Mouse (Mus musculus) MEL (cell line): Measurements from ENCODE around the gene Slc24a4. TPM values are rescaled to one million over a fixed set of nuclear protein-coding genes. Genes with fewer than 3 reads are reported as not detected.

ENCODE experiments used
- DNase-seq: peaks from one replicate; pipeline ENCODE4 v3.0.0; 2011; ENCODE audit warnings: low read depth, low spot score
- H3K27ac ChIP-seq: 2 replicates; pipeline ENCODE4 v1.5.1; 2012; ENCODE audit warnings: low read depth, mild to moderate bottlenecking, control low read depth, low read length, moderate library complexity; ENCODE audit not compliant: control insufficient read depth
- H3K27me3 ChIP-seq, 2 experiments: fragments of 150-350 bp in 1 of 2; sonication (generic) in 1 of 2; 2 replicates each; pipeline ENCODE4 v1.6.1; 2012; ENCODE audit warnings: low read length in 2 of 2, mild to moderate bottlenecking in 2 of 2, improper control_type of control experiment in 1 of 2, moderate library complexity in 1 of 2; ENCODE audit not compliant: insufficient read depth in 2 of 2, control insufficient read depth in 1 of 2
- H3K36me3 ChIP-seq, 2 experiments: 2 replicates each; pipeline ENCODE4 v1.6.1; 2012 to 2014; ENCODE audit warnings: low read length in 2 of 2, improper control_type of control experiment in 1 of 2, inconsistent platforms in 1 of 2, mild to moderate bottlenecking in 1 of 2; ENCODE audit not compliant: insufficient read depth in 2 of 2, control insufficient read depth in 1 of 2
- H3K4me1 ChIP-seq, 2 experiments: fragments of 150-350 bp in 1 of 2; sonication (generic) in 1 of 2; 2 replicates each; pipeline ENCODE4 v1.6.1; 2012; ENCODE audit warnings: low read length in 2 of 2, improper control_type of control experiment in 1 of 2, mild to moderate bottlenecking in 1 of 2; ENCODE audit not compliant: insufficient read depth in 2 of 2, control insufficient read depth in 1 of 2
- H3K4me3 ChIP-seq, 2 experiments: fragments of 150-350 bp in 1 of 2; sonication (generic) in 1 of 2; 2 replicates each; pipeline ENCODE4 v1.5.1; 2012; ENCODE audit warnings: low read depth in 2 of 2, low read length in 2 of 2, mild to moderate bottlenecking in 2 of 2, moderate library complexity in 2 of 2, control low read depth in 1 of 2, improper control_type of control experiment in 1 of 2; ENCODE audit not compliant: control insufficient read depth in 1 of 2, insufficient read depth in 1 of 2
- H3K79me2 ChIP-seq: 2 replicates; pipeline ENCODE4 v1.6.1; 2012; ENCODE audit warnings: mild to moderate bottlenecking, low read length, moderate library complexity; ENCODE audit not compliant: control insufficient read depth, poor library complexity, insufficient read depth
- H3K9ac ChIP-seq: 2 replicates; pipeline ENCODE4 v1.6.1; 2012; ENCODE audit warnings: low read depth, mild to moderate bottlenecking, control low read depth, low read length, moderate library complexity; ENCODE audit not compliant: control insufficient read depth, poor library complexity, severe bottlenecking
- H3K9me3 ChIP-seq: fragments of 150-350 bp; sonication (generic); replicated peaks from 2 replicates; pipeline ENCODE4 v1.6.1; 2012; ENCODE audit warnings: mild to moderate bottlenecking, low read length, improper control_type of control experiment, moderate library complexity; ENCODE audit not compliant: insufficient read depth
- BHLHE40 ChIP-seq: IDR thresholded peaks from 2 replicates; pipeline ENCODE4 v1.6.1; 2012; ENCODE audit warnings: low read depth, mild to moderate bottlenecking, inconsistent platforms, low read length, improper control_type of control experiment, borderline replicate concordance
- CHD1 ChIP-seq: IDR thresholded peaks from 2 replicates; pipeline ENCODE4 v1.6.1; 2012; ENCODE audit warnings: low read depth, mild to moderate bottlenecking, inconsistent platforms, low read length, improper control_type of control experiment
- ELF1 ChIP-seq: IDR thresholded peaks from 2 replicates; pipeline ENCODE4 v1.6.1; 2014; ENCODE audit warnings: low read depth, mild to moderate bottlenecking, inconsistent platforms, low read length, improper control_type of control experiment, moderate library complexity
- EP300 ChIP-seq, 2 experiments: IDR thresholded peaks; 2 replicates each; pipeline ENCODE4 v1.6.1; 2011; ENCODE audit warnings: improper control_type of control experiment in 2 of 2, low read length in 2 of 2, low read depth in 1 of 2, mild to moderate bottlenecking in 1 of 2
- GABPA ChIP-seq: IDR thresholded peaks from 2 replicates; pipeline ENCODE4 v1.6.1; 2012; ENCODE audit warnings: low read depth, mild to moderate bottlenecking, inconsistent platforms, low read length, improper control_type of control experiment, moderate library complexity
- GATA1 ChIP-seq: IDR thresholded peaks from 2 replicates; pipeline ENCODE4 v1.6.1; 2011; ENCODE audit warnings: low read depth, low read length, improper control_type of control experiment
- HCFC1 ChIP-seq: IDR thresholded peaks from 2 replicates; pipeline ENCODE4 v1.6.1; 2012; ENCODE audit warnings: low read depth, mild to moderate bottlenecking, inconsistent platforms, low read length, improper control_type of control experiment, moderate library complexity
- MAX ChIP-seq: IDR thresholded peaks from 2 replicates; pipeline ENCODE4 v1.6.1; 2011; ENCODE audit warnings: low read length, improper control_type of control experiment
- MYC ChIP-seq: IDR thresholded peaks from 2 replicates; pipeline ENCODE4 v1.6.1; 2011; ENCODE audit warnings: low read depth, mild to moderate bottlenecking, low read length, improper control_type of control experiment, moderate library complexity
- NELFE ChIP-seq: IDR thresholded peaks from 2 replicates; pipeline ENCODE4 v1.6.1; 2011; ENCODE audit warnings: low read depth, low read length, improper control_type of control experiment
- NRF1 ChIP-seq: IDR thresholded peaks from 2 replicates; pipeline ENCODE4 v1.6.1; 2014; ENCODE audit warnings: low read depth, mild to moderate bottlenecking, inconsistent platforms, low read length, improper control_type of control experiment, moderate library complexity; ENCODE audit not compliant: poor library complexity, insufficient read depth, severe bottlenecking
- TBP ChIP-seq: IDR thresholded peaks from 2 replicates; pipeline ENCODE4 v1.8.0; 2011; ENCODE audit warnings: low read depth, low read length, improper control_type of control experiment
- UBTF ChIP-seq: IDR thresholded peaks from 2 replicates; pipeline ENCODE4 v1.6.1; 2012; ENCODE audit warnings: low read depth, mild to moderate bottlenecking, inconsistent platforms, low read length, improper control_type of control experiment, moderate library complexity, borderline replicate concordance; ENCODE audit not compliant: insufficient read depth
- ZKSCAN1 ChIP-seq: IDR thresholded peaks from 2 replicates; pipeline ENCODE4 v1.6.1; 2012; ENCODE audit warnings: low read depth, mild to moderate bottlenecking, inconsistent platforms, low read length, improper control_type of control experiment, moderate library complexity
- ZMIZ1 ChIP-seq: IDR thresholded peaks from 2 replicates; pipeline ENCODE4 v1.6.1; 2012; ENCODE audit warnings: low read depth, mild to moderate bottlenecking, inconsistent platforms, low read length, improper control_type of control experiment, moderate library complexity
- ZNF384 ChIP-seq: IDR thresholded peaks from 2 replicates; pipeline ENCODE4 v1.6.1; 2012; ENCODE audit warnings: low read depth, mild to moderate bottlenecking, inconsistent platforms, low read length, improper control_type of control experiment
- polyA plus RNA-seq, 2 experiments: library from polyadenylated mRNA; stranded (reverse) in 1 of 2; unstranded in 1 of 2; fragments of >175 nt in 1 of 2; fragments of >200 nt in 1 of 2; gene quantifications; 2 replicates each; pipeline versions ENCODE4 v1.2.1 to v1.2.4; 2012; ENCODE audit warnings: low replicate concordance in 2 of 2, low read depth in 1 of 2; ENCODE audit not compliant: insufficient read length in 2 of 2, insufficient read depth in 1 of 2, missing spikeins in 1 of 2
- total RNA-seq: library from RNA; depleted of rRNA; stranded (reverse); fragments of 300-350 nt; gene quantifications from 2 replicates; pipeline ENCODE4 v1.2.3, GENCODE M21; 2012

Gene Slc24a4
- total and polyA plus RNA-seq, 3 experiments = not detected

GRCm38 (mm10) chr12:102302322-102302721 lies 173.8 kb downstream of the Slc24a4 start:
- no peaks in the 10 kb centered on the region for H3K36me3 ChIP-seq
- H3K79me2 ChIP-seq = no peaks in the 10 kb centered on the region
- 0 out of 4 replicates have a peak, but pooled peaks cover 0 to 2% of the 10 kb centered on the region in 2 experiments for H3K27me3 ChIP-seq
- H3K4me1 ChIP-seq = no peaks in the 10 kb centered on the region; a peak in 1 of 4 replicates
- H3K9me3 ChIP-seq = no peaks in the 10 kb centered on the region
- no peak for DNase-seq
- TF ChIP-seq ZNF384 (no peak), MAX (no peak), MYC (no peak), BHLHE40 (no peak), ZMIZ1 (no peak)
- H3K4me3 ChIP-seq = no peak overlapping the region
- no peak overlapping the region for H3K27ac ChIP-seq
- H3K9ac ChIP-seq = no peak overlapping the region

- no peak for DNase-seq
- H3K9ac ChIP-seq = no peak overlapping the region
- H3K4me1 ChIP-seq = peaks cover 0 to 3% of the 10 kb centered on the region in 2 experiments; a peak in 1 of 4 replicates
- no peaks in the 10 kb centered on the region for H3K79me2 ChIP-seq
- no peak overlapping the region for H3K4me3 ChIP-seq
- H3K36me3 ChIP-seq = no peaks in the 10 kb centered on the region
- TF ChIP-seq EP300 (IDR thresholded peaks at IDR 0.05; ENCODE audit: low read depth in 1 of 2, low read length in 2 of 2) (no peak), ZMIZ1 (no peak), HCFC1 (no peak), GATA1 (no peak), MYC (no peak), MAX (no peak), TBP (no peak), GABPA (no peak), ELF1 (no peak), UBTF (no peak), CHD1 (no peak), NRF1 (no peak), NELFE (no peak), ZKSCAN1 (no peak)
- H3K27me3 ChIP-seq = 0 out of 4 replicates have a peak, but pooled peaks cover 0 to 2% of the 10 kb centered on the region in 2 experiments
- H3K9me3 ChIP-seq = no peaks in the 10 kb centered on the region
- no peak overlapping the region for H3K27ac ChIP-seq
Observed at GRCm38 (mm10) chr12:102302831-102303351, 174.4 kb downstream of the Slc24a4 start.
